Mouse (Mus musculus) cerebral cortex, adult 2 months (tissue): ENCODE measurements around the gene S1pr3.

Source experiments
- WGBS: fragments of 180-500 bp; shearing (Covaris S2); methylation state at CpG from one replicate; pipeline ENCODE4 v1.1.7; 2018; 5-methylcytosine and 5-hydroxymethylcytosine counted together

Gene S1pr3

GRCm38 (mm10) chr13:51407541-51408217 lies 760 bp upstream of the S1pr3 start:
- WGBS, result 64% methylated on average over 13 of the region's 13 CpGs

GRCm38 (mm10) chr13:51409936-51410481 lies 1.6 kb downstream of the S1pr3 start:
- WGBS, result 87% methylated on average over 6 of the region's 6 CpGs

GRCm38 (mm10) chr13:51411243-51411642 lies 2.8 kb downstream of the S1pr3 start:
- WGBS, result 63% methylated on average over 9 of the region's 9 CpGs

DNA sequence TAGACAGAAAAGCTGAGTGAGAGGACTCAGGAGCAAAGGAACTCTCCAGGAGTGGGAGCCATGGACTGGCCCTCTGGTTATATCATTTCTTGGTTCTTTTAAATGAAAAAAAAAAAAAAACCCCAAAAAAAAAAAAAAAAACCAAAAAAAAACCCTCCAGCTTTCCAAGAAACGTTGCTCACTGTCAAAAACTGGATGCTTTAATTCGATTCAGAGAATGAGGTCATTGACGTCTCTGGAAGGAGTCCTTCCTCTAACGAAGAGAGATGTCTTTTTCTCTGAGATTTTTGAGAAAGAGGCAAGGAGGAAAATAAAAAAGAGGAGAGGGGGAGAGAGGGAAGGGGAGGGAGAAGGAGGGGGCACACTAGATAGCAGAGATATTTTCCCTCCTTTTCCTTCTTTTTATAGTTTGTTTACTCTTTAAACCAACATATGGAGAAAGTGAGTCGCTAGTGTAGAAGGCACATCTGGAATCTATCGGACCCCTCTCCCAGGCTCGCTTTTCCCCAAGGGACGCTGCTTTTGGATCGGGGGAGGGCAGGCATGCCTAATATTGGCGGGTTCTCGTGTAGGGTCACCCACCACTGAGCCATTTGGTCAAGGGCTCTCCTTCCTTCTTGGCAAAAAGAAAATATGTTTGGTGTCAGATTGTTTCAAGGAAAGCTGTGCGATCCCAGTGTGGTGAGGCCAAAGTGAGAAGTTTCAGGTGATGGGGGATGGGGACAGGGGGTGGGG lies 3.4 kb downstream of the S1pr3 start:
- WGBS, result 52% methylated on average over 12 of the region's 12 CpGs

GRCm38 (mm10) chr13:51413461-51413860 lies 5.0 kb downstream of the S1pr3 start:
- WGBS, result 69% methylated on average over 3 of the region's 3 CpGs

DNA sequence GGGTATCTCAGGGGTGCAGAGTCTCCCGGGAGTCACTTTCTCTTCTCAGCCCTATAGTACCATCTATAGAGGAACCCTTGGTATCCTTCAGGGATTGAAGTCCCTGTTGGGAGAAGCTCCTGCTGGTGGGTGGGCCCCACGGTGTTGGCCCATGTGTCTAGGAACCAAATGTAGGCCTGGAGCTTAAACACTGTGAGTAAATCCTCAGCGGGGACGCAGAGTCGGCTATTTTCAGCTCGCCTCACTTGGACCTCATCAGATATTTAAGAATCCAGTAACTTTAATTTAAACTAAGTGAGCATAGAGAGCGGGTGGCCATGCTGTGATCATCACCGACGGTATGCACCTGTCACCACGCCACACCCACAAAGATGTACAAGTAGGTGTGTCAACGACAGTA lies 8.3 kb downstream of the S1pr3 start:
- 58% methylated on average over 11 of the region's 11 CpGs for WGBS

GRCm38 (mm10) chr13:51417796-51418195 lies 9.4 kb downstream of the S1pr3 start:
- WGBS, result 26% methylated on average over 6 of the region's 6 CpGs

GRCm38 (mm10) chr13:51418268-51418941 lies 10.0 kb downstream of the S1pr3 start:
- 3% methylated on average over 20 of the region's 20 CpGs for WGBS

DNA sequence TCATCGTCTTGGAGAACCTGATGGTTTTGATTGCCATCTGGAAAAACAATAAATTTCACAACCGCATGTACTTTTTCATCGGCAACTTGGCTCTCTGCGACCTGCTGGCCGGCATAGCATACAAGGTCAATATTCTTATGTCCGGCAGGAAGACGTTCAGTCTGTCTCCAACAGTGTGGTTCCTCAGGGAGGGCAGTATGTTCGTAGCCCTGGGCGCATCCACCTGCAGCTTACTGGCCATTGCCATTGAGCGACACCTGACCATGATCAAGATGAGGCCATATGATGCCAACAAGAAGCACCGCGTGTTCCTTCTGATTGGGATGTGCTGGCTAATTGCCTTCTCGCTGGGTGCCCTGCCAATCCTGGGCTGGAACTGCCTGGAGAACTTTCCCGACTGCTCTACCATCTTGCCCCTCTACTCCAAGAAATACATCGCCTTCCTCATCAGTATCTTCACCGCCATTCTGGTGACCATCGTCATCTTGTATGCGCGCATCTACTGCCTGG lies 10.6 kb downstream of the S1pr3 start:
- 63% methylated on average over 19 of the region's 19 CpGs for WGBS

DNA sequence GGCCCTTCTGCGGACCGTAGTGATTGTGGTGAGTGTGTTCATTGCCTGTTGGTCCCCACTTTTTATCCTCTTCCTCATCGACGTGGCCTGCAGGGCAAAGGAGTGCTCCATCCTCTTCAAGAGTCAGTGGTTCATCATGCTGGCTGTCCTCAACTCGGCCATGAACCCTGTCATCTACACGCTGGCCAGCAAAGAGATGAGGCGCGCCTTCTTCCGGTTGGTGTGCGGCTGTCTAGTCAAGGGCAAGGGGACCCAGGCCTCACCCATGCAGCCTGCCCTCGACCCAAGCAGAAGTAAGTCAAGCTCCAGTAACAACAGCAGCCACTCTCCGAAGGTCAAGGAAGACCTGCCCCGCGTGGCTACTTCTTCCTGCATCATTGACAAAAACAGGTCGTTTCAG lies 11.1 kb downstream of the S1pr3 start:
- WGBS, result 90% methylated on average over 15 of the region's 15 CpGs

DNA sequence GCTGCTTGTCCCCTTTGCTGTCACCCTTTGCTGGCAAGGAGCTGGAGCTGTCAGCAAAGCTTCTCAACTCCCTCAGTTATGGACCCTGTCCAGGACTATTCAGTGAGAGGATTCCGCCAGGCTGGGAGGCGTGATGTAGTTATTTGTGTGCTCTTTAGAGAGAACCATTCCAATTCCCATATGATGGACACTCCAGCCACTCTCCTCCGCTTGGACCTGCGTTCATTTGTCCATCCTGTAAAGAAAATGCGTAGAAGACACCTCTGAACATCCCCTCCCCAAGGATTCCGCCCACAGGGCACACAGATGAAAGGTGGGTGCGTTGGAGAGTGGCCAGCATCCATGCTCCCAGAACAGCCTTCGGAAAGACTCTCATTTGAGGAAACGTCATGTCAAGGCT lies 12.4 kb downstream of the S1pr3 start:
- 38% methylated on average over 9 of the region's 9 CpGs for WGBS

DNA sequence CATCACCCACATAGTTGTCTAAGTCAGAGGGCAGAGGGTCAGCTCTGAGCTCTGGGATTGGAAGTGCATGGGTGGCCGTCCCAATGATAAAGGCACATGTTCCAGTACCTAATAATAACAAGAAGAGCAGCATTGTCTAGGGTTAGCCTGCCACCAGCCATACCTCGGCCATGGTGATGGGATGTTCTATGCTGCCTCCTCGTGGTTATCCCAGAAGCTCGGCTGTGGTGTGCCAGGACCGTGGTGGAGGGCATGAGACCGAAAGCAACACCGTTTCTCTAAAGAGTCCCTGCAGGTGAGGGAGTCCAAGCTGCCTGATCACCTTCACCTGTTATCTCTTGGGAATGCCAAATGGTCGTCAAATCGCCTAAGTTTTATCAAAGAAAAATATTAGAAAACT lies 15.2 kb downstream of the S1pr3 start:
- 79% methylated on average over 9 of the region's 9 CpGs for WGBS

GRCm38 (mm10) chr13:51424647-51425046 lies 16.2 kb downstream of the S1pr3 start:
- 27% methylated on average over 5 of the region's 5 CpGs for WGBS

- WGBS, result 55% methylated on average over 4 of the region's 4 CpGs
These were observed 17.4 kb downstream of the S1pr3 start for GRCm38 (mm10) chr13:51425662-51426443.

- 75% methylated on average over 3 of the region's 3 CpGs for WGBS
These were observed 24.9 kb downstream of the S1pr3 start for GRCm38 (mm10) chr13:51433371-51433770.

DNA sequence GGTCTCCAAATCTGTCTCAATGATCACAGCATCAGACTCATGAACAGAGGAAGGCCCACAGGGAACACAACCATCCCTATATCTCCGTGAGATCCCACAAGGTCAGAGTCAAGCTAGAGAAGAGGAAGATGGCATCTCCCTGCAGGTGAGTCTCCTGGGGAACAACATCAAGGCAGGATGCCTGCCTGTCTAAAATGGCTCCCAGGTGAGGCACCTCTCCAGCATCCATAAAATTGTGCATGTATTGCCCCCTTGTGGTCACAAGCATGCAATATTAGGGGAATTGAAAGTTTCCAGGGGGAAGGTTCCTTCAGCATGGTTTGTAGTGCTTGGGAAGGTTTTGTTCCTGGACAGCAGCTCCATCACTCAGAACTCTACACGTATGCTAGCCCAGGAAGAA lies 26.0 kb downstream of the S1pr3 start:
- 66% methylated on average over 2 of the region's 2 CpGs for WGBS

- WGBS, result 81% methylated on average over 2 of the region's 2 CpGs
These were observed 26.7 kb downstream of the S1pr3 start for GRCm38 (mm10) chr13:51435146-51435545.

GRCm38 (mm10) chr13:51437105-51438085 lies 29.0 kb downstream of the S1pr3 start:
- 48% methylated on average over 14 of the region's 14 CpGs for WGBS

DNA sequence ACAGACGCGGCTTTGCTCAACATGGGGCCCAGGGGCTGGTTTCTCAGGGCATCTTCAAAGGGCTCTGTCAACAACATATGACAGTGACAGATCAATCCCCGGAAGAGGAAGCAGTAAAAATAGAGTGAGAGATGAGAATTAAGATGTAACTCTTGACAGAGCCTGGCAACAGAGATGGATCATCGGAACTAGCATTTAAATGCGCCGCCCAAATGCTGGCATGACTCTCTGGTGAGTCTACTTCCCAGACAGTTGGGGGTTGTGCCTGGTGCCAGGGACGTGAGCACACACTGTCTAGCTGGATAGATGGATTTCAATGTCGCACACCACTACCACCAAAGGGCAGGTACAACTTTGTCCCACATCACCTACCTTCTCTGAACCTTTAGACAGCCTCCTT lies 34.5 kb downstream of the S1pr3 start:
- WGBS, result 66% methylated on average over 8 of the region's 8 CpGs

DNA sequence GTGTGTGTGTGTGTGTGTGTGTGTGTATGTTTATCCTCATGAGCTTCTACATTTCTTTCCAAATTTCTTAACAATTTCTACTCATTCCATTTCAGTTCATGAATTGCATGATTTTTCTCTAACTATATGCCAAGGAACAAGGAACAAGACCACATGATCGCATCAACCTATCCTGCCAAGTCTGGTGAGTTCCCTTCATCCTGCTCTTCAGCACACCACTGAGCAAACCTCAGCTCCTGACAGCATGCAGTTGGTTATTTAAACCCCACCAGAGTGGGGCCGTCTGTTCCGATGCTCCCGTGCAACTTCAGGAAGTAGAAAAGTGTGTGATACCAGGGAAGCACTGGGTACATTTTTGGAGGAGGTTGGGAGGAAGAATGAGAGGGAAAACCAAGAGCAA lies 38.1 kb downstream of the S1pr3 start:
- WGBS, result 57% methylated on average over 4 of the region's 4 CpGs
